Mouse (Mus musculus): Measurements from ENCODE around the gene Nepro.

Gene Nepro

DNA sequence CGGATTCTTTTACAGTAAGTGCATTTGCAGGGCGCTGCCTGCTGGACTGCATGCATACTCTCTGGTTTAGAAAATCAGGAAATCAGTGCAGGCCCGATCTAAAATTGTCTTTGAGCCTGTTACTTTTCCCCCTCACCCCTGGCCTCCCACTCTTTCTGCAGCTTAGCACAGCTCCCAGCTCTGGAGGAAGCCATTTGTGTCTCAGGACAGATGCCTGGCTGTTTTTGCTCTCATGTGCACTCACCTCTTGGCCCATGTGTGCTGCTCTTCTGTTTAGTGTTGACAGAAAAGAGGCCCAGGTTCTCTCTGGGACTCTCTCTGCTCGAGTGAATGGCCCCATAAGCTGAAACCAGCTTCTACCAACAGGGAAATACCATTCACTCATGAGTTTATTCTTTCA lies 20.6 kb upstream of the Nepro start:
- no peak for DNase-seq (ENCODE audit: low spot score in 2 of 2)

DNA sequence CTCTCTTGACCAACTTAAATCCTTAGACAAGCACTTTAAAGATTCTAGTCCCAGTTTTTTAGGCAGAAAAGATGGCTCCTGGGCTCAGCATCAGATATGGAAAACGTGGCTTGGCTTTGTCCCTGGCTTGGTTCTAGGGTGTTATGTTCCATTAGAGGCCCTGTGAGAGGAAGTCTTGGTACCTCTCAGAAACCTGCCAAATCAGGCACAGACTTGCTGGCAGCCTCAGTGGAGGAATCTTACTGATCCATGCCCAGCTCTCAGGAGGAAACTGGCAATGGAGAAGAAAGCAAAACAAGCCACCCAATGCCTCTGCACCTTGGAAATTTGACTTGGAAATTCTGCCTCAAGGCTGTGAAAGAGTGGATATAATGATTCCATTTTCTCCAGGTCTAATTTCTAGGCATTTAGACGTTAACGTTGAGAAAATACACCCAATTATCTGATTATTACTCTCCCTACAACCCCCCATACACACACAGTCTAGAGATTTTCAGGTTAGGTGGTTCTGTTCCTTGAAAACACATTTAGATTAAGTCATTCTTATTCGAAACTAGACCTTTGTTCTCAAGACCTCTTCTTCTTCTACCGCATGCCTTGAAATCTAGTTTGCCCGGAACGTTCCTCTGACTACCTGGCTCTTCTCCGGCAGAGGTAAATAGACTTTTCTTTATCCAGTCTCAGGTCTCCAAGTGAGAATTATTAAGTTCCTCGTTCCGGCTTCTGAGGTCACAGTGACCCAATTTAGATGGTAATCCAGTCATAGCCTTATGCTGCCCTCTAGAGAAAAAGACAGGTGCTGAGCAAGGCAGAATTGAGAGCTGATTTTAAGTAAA lies 7.6 kb upstream of the Nepro start:
- DNase-seq (ENCODE audit: low spot score in 2 of 2) = peak; percentile 13 to 32

DNA sequence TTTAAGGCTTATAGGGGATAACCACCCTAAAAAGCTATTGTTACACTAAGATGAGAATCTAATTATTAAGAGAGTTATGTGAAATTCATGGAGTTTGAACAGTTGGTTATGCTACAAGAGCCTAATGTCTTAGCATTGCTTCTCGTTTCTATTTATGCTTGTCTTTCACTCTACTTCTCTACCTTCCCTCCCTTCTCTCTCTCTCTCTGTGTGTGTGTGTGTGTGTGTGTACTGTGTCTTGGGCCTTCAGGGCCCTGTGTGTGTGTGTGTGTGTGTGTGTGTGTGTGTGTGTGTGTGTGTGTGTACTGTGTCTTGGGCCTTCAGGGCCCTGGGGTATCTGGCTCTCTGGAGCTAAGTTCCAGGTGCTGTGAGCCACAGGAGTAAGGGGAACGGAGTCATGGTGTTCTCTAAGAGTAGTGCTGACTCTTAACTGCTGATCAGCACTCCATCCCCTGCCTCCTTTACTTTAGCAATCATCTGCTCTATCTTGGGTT lies 6.9 kb upstream of the Nepro start:
- no peak for DNase-seq (ENCODE audit: low spot score in 2 of 2)

DNA sequence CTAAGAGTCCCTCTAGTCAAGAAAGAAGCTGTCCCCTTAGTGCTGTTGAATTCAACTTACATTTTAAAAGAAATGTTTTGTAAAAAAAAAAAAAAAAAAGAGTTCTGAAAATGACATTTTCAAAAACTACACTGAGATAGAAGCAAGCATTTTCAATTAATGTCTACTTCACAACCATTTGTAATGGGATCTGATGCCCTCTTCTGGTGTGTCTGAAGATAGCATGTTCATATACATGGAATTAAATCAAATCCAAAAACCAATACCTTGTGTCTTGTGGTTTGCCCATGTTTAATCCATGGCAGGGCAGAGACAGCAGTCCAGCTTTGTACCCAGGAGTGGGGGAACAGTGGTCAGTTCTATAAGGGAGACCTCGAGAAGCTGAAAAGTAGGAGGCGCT lies 6.3 kb upstream of the Nepro start:
- no peak for DNase-seq (ENCODE audit: low spot score in 2 of 2)

DNA sequence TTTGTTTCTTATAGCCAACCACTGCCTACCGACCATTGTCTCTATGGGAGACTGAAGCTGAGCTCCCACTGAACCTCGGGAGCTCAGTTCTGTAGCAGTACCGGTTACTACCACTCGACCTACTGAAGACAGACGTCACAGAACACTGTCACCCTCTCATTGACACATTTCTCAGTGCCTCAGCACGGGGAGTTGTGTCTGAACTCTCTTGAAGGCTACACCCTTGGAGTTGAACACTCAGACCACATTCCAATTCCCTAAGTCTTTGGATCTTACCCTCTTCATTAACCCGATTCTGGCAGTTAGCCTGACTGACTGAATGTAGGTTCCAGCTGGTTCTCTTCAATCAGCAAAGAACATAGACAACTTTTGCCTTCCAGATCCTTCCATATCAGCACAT lies 4.8 kb upstream of the Nepro start:
- no peak for DNase-seq (ENCODE audit: low spot score in 2 of 2)

DNA sequence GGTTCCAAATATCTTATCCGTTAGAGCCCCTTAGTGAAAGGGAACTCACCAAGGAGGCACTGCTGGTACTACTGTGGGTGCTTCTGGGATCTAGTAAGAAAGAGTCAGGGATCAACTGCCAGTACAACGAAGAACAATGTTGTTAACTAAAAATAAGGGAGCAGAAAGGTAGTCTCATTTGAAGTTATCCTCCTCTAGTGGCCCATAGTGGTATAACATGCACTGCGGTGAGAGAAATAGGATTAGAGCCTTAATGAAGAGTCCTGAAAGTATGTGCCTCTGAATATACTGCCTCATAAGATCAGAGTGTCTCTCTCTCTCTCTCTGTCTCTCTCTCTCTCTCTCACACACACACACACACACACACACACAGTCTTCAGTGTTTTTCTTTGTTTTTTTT lies 3.6 kb upstream of the Nepro start:
- DNase-seq (ENCODE audit: low spot score in 2 of 2) = no peak

DNA sequence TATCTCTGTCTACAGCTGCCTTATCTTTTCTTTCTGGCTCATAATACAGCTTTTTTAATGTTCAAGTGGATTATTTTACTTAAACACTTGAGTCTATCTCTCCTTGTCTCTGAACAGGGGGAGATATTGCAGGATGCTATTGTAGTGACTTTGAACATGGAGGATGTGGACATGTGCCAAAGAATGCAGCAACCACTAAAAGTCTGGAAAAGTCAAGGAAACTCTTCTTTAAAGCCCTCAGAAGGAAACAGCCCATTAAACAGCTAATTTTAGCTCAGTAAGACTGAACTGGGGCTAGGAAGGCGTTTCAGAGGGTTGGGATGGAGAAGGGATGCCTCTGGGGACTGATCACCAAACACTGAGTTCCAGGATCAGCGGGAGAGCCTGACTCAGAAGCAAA lies 1.4 kb upstream of the Nepro start:
- DNase-seq (ENCODE audit: low spot score in 2 of 2) = no peak

DNA sequence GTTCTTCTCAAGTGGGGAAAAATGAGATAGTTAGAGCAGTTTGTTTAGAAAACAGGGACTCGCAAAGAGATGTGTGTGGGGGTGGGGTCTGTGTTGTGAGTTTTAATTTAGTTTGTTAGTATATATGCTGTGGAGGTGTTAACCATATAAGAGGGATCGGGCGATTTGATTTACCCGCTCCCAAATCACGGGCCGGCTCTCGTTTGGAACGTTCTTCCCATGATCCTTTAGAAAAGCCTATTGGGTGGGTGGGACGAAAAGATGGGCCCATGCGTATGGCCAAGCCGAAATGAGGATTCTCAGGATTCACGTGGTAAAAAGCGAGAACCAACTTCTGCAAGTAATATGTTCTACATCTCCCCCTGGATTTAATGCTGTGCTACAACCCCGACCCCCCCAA lies 746 bp downstream of the Nepro start:
- no peak for DNase-seq (ENCODE audit: low spot score in 2 of 2)

DNA sequence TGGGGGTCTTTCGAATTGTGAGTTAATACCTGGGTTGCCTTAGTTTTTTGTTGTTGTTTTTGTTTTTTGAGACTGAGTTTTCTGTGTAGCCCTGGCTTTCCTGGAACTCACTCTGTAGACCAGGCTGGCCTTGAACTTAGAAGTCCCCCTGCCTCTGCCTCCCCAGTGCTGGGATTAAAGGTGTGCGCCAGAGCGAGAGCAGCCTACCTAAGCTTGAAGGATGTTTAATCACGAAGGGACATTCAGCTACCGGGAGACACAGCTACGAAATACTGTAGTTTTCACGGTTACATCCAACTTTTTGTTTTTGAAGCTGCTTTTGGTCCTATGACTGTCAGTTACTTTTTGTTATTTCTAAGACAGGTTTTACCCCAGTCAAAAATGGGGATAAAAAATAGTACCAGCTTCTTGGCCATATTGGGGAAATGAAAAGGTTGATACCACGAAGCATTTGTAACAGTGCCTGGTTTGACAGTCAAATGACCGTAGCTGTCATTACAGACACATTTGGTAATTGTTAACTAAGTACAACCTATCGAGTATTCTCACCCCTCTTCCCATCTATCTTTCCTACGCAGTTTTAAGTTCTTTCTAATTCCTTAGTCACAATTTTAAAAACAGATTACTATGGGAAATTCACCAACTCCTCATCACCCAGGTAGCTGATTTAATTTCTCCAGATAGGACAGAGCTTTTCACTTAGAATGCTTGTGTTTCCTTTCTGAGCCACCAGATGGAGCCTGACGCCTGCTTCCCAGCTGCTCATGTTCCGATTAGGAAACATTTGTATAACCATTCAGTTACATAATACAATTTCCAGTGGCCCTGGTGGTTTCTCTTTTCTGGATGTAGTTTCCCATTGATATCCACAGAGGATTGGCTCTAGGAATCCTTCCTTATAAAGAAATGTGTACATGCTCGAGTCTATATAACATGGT lies 1.5 kb downstream of the Nepro start:
- peak; percentile 76 to 86 for DNase-seq (ENCODE audit: low spot score in 2 of 2)

DNA sequence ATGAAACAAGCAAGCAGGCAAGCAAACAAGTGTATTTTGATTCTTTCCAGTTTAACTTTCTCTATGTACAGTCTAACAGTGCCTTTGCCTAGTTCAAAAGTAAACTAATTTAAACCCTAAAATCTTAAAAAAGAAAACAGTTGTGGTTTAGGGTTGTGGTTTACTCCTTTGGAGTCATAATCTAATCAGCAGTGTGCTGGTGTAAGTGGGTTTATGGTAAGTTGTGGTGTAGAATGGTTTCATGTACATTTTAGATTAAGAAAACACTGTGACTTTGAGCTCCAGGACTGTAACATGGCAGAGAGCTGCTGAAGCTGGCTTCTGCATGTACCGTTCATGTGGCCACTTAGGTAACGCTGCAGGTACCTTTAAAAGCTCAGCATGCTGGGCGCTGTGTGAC lies 3.4 kb downstream of the Nepro start:
- no peak for DNase-seq (ENCODE audit: low spot score in 2 of 2)

DNA sequence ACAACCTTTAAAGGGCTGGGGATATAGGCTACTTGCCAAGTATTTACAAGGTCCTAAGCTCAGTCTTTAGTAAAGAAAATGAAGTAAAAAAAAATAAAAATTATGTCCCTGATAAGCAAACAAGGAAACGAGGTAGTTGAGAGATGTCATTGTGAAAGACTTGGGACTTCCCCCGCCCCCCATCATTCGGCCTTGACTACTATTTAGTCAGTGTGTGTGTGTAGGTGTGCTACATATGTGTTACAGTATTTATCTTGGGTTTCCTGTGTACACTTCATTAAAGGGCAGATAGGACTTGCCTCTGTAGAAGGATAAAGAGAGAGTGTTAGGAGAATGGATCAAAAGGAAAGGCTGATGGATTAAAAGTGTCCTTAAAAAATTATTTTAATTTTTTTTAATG lies 10.0 kb downstream of the Nepro start:
- no peak for DNase-seq (ENCODE audit: low spot score in 2 of 2)

DNA sequence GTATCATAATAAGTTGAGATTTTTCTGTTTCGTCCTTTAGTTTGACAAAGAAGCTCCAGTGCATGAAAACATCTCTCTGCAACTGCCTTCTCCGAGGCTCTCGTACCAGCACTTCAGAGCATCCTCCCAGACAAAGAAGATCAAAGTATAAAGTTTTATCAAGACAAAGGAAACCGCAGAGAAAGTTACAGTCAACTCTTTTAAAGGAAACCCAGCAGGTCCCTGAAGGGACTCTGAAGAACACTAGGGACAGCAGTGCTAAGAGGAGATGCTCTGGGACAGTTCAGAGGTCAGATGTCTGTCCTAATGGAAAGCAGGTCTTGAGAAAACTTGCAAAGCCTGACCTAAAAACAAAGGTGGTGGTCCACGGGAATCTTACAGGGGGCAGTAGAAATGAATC lies 11.6 kb downstream of the Nepro start:
- DNase-seq (ENCODE audit: low spot score in 2 of 2) = no peak

DNA sequence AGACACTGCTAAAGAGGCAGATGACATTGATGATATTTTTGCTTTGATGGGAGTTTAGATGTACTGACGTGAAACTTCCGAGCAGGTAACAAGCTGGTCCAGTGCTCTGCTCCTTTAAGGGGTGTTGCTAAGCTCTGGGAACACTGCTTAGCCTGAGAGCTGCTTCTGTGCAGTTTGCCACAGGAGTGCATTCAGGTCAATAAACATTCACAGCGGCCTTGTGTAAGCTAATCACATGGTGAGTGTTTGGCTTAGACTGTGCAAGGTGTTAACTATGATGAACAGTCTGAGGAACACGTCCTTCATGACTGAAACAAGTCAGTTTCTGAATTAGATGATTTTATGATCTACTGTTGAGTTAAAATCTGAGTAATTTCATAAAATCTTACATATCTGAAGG lies 12.0 kb downstream of the Nepro start:
- DNase-seq (ENCODE audit: low spot score in 2 of 2) = no peak

DNA sequence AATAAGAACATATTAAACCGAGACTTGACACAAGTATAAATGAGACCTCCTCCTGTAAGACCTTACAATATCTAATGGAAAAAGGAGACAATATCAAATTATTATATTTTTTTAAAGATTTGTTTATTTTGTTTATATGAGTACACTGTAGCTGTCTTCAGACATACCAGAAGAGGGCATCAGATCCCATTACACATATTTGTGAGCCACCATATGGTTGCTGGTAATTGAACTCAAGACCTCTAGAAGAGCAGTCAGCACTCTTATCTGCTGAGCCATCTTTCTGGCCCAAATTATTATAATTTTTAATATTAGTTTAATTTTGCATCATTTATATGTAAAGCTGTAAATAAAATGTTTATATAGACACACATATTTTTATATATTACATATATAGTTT lies 18.7 kb downstream of the Nepro start:
- no peak for DNase-seq (ENCODE audit: low spot score in 2 of 2)

DNA sequence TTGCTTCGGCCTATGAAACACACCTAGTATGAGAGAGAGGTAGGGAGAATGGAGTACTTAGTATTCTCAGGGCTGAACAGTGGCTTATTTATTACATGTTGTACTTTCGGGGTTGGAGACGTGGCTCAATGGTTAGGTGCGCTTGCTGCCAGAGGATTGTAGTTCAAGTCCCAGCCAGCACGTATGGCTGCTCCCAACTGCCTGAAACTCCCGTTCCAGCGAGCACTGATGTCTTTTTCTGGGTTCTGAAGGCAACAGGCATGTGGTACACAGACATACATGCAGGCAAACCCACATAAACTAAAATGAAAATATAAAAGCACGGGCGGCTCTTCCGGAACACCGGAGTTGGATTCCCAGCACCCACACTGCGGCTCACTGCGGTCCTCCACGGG lies 21.4 kb downstream of the Nepro start:
- DNase-seq (ENCODE audit: low spot score in 2 of 2) = no peak

DNA sequence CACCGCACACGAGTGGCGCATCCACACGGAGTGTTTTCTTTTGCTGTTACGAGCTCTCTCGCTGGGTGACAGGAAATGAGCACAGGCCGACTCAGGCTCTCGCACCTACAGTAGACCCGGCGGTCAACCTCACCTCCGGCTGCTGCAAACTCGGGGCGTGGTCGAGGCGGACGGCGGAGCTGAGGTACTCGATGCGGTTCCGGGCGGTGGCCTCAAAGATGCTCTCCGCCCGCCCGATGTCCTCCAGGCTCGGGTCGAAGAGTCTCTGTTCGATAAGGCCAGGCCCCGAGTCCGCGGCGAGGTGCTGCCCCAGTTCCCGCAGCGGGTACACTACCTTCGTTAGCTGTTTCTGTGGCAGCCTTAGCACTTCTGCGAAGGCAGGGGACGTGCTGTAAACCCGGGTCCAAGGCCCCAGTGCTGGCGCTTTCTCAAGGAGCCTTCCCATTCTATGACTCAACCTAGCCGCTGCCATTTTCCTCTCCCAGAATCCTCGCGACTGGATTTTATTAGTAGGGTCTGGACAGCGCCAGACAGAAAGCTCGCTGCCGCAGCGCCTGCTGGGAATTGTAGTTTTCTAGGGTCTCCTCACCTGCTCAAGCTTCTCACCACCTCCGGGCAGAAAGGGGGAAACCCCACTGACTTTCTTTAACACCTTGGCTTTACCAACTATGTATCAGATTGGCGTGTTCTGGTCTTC lies 21.9 kb downstream of the Nepro start, which contains the start of gene Gtpbp8:
Gtpbp8 (minus strand) TSS at position 498 of the 697 bp plus-strand sequence.
- DNase-seq (ENCODE audit: low spot score in 2 of 2) = peak; percentile 80 to 84

DNA sequence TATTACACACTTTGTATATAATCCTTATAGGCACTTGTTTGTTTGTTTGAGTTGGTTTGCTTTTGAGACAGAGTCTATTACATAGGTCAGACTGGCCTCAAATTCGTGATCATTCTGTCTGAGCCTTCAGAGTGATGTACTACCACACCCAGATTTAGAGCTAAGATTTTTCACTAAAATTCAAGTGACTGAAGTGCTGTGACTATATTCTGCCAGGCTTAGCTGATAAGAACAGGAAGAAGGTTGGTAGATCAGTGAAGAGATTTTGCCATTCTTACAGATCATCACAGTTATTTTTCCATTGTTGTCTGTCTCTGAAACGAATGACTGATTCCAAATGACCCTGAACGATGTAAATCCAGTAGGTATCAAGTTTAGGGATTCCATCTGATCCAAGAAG lies 23.9 kb downstream of the Nepro start:
- DNase-seq (ENCODE audit: low spot score in 2 of 2) = no peak

DNA sequence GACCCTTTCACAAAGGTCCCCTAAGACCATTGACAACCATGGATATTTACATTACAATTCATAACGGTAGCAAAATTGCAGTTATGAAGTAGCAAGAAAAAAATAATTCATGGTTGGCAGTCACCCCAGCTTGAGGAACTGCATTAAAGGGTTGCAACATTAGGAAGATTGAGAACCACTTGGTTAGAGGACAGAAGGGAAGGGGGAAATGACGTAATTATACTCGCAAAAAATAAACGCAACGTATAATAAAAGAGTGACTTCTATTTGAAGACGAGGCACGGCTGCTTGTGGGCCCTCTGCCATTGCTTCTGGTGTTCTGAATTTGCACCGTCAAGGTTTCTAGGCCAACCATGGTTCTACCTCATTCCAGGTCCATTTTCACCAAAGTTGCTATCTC lies 33.6 kb downstream of the Nepro start:
- no peak for DNase-seq (ENCODE audit: low spot score in 2 of 2)

DNA sequence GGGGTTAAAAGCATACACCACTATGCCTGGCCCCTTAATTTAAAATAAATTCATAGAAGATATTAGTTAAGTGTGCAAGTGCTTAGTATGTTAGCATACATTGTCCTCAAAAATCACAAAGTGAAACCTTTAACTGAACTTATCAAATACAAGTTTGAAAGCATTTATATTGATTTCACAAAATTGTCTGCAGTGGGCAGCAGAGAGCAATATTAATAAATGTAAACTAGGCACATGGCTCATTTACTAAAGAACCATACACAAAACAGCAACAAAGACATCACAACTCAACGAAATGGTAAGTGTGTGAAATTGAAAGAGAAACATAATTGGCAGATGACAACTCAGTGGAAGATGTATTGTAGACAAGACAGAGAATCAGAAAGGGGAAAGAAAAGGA lies 37.7 kb downstream of the Nepro start:
- DNase-seq (ENCODE audit: low spot score in 2 of 2) = no peak

DNA sequence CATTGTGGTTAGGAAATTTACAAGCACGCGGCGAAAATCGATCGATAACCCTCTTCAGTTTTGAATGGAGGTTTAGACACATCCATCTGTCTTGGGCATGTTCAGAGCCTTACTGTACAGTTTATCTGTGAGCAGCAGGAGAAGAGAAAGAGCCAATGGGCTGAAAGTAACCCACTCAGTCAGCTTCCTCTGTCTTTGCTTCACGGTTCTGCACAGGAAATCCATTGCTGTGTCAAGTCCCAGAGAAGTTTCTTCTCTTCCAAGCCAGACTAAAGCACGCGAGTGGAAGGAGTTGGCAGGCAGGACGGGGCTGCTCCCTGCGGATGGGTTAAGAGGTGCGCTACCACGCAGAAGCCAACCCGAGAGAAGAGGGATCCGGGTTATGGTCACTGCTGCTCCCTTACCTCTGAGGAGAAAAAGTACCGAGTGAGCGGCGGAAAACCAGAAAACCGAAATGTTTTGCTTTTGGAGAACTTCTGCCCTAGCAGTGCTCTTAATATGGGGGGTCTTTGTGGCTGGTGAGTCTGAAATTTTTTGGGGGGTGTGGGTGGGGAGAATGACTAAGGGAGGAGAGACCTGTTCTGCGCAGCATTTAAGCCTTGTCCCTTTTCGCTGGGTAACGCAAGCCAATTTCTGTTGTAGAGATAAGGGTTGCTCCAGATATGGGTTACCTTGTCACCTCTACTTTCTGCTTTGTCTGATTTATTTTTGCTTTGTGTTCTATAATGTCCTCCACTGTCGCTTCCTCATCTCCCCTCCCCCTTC lies 41.6 kb downstream of the Nepro start, which contains the start of gene Cd200r1:
Cd200r1 (plus strand) TSS at position 182 of the 765 bp plus-strand sequence.
- no peak for DNase-seq (ENCODE audit: low spot score in 2 of 2)

DNA sequence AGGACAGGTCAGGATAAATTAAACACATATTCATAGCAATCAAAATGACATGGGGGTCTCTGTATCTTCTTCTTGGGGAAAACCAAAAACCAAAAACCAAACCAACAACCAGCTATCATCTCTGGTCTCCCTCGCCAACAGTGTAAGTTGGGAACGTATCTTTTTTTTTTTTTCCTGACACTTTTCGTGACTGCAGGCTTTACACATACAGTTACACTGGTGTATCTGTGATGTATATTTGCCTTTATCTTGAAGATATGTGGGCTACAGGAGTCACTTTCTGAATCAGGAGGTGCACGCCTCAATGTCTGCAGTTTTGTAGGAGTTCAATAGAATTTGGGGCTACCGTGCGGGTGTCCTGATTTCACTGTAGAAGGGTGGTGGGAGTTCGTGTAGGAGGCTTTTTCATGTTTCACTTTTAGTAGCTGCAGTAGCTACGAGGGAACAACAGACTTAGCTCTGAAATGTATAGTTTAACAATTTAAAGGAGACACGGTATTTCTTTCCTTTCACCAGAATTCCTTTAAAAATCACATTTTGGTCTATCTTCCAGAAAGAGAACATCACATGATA lies 42.3 kb downstream of the Nepro start:
- no peak for DNase-seq (ENCODE audit: low spot score in 2 of 2)
